Mouse (Mus musculus) heart, postnatal 0 days (tissue): ENCODE data around the gene Olfr1389.

Experiments used
- CTCF ChIP-seq: IDR thresholded peaks from 2 replicates; pipeline ENCODE4 v1.5.1; 2016; ENCODE audit warnings: antibody characterized with exemption, control low read depth, low read depth
- EP300 ChIP-seq: IDR thresholded peaks from 2 replicates; pipeline ENCODE4 v1.6.1; 2016; ENCODE audit warnings: antibody characterized with exemption, low read depth

- TF ChIP-seq CTCF = no peak
- no peak for TF ChIP-seq EP300
These were observed 13.5 kb downstream of the Olfr1389 start, which contains the start of gene Olfr1388 for GRCm38 (mm10) chr11:49436411-49436810.
